Mouse (Mus musculus) kidney, adult 2 months (tissue): ENCODE data around the gene Rars.

ENCODE experiments used
- CTCF ChIP-seq: fragments of 200-500 bp; conservative IDR thresholded peaks from 2 replicates; pipeline ENCODE4 v1.5.1; 2011; ENCODE audit warnings: low read depth, mild to moderate bottlenecking, control low read depth, low read length, moderate library complexity, mixed read lengths; ENCODE audit not compliant: insufficient read depth, insufficient read length
- POLR2A ChIP-seq: fragments of 200-500 bp; IDR thresholded peaks from one replicate; pipeline ENCODE4 v1.6.1; 2011; ENCODE audit warnings: low read depth, low read length, control low read depth

DNA sequence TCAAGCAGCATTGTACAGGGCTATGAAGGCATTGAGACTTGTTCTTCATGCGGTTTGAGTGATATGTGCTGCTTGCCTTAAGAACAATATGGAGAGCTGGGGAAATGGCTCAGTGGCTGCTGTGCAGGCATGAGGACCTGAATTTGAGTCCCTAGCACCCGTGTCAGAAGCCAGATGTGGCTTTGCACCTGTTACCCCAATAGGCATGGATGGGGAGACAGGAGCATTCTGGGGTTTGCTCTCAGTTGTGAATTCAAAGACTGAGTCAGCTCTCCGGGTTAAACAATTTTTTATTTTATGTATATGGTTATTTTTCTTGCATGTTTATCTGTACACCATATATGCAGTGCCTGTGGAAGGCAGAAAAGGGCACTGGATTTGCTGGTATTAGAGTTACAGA lies 51.9 kb downstream of the Rars start:
- TF ChIP-seq POLR2A (no peak), CTCF (no peak)
